Mouse (Mus musculus) liver, embryonic 14.5 days (tissue): ENCODE measurements around the gene Fbxo3. TPM values are rescaled to one million over a fixed set of nuclear protein-coding genes. Genes with fewer than 3 reads are reported as not detected.
"Not testable (repeated sequence)": the region's sequence is repeated elsewhere in the genome, so short reads cannot be mapped to it uniquely, and the experiment has no call there.

ENCODE experiments used
- ATAC-seq: fragments of 200-750 bp; cut with Nextera tagmentation; 2 replicates; pipeline ENCODE4 v1.8.0; 2017; ENCODE audit warnings: moderate number of reproducible peaks, mild to moderate bottlenecking, moderate library complexity; ENCODE audit not compliant: insufficient read depth
- DNase-seq, 3 experiments: peaks; one replicate each; pipeline ENCODE4 v3.0.0-alpha.2; 2012 to 2013; ENCODE audit warnings: low read depth in 3 of 3, low spot score in 3 of 3
- H3K27ac ChIP-seq: fragments of 300-500 bp; sonication (generic); 2 replicates; pipeline ENCODE4 v1.5.1; 2014; ENCODE audit warnings: moderate library complexity, mild to moderate bottlenecking, control low read depth, inconsistent platforms
- H3K27me3 ChIP-seq: fragments of 300-500 bp; sonication (generic); 2 replicates; pipeline ENCODE4 v1.6.1; 2014; ENCODE audit warnings: mild to moderate bottlenecking, low read length, moderate library complexity; ENCODE audit not compliant: control insufficient read depth, insufficient read depth
- H3K36me3 ChIP-seq: fragments of 300-500 bp; sonication (generic); replicated peaks from 2 replicates; pipeline ENCODE4 v1.6.1; 2014; ENCODE audit warnings: low read depth; ENCODE audit not compliant: control insufficient read depth, insufficient read depth
- H3K4me1 ChIP-seq, 2 experiments: fragments of 200-500 bp in 1 of 2; fragments of 300-500 bp in 1 of 2; sonication (generic) in 1 of 2; replicated peaks; 2 replicates each; pipeline ENCODE4 v1.6.1; 2012 to 2014; ENCODE audit warnings: antibody characterized with exemption in 1 of 2, inconsistent platforms in 1 of 2, low read length in 1 of 2; ENCODE audit not compliant: control insufficient read depth in 2 of 2, insufficient read depth in 2 of 2
- H3K4me2 ChIP-seq: fragments of 300-500 bp; sonication (generic); 2 replicates; pipeline ENCODE4 v1.6.1; 2014; ENCODE audit warnings: low read depth, mild to moderate bottlenecking, control low read depth, moderate library complexity
- H3K4me3 ChIP-seq, 2 experiments: fragments of 200-500 bp in 1 of 2; fragments of 300-500 bp in 1 of 2; sonication (generic) in 1 of 2; 2 replicates each; pipeline ENCODE4 v1.5.1; 2012 to 2014; ENCODE audit warnings: low read depth in 2 of 2, low read length in 2 of 2, mild to moderate bottlenecking in 2 of 2, control low read depth in 1 of 2, inconsistent platforms in 1 of 2, moderate library complexity in 1 of 2; ENCODE audit not compliant: insufficient read depth in 1 of 2
- H3K9ac ChIP-seq: fragments of 300-500 bp; sonication (generic); replicated peaks from 2 replicates; pipeline ENCODE4 v1.6.1; 2014; ENCODE audit warnings: mild to moderate bottlenecking, control low read depth, moderate library complexity
- H3K9me3 ChIP-seq: fragments of 300-500 bp; sonication (generic); 2 replicates; pipeline ENCODE4 v1.6.1; 2016; ENCODE audit warnings: low read length, mixed read lengths; ENCODE audit not compliant: control insufficient read depth
- CTCF ChIP-seq: IDR thresholded peaks from 2 replicates; pipeline ENCODE4 v1.5.1; 2016; ENCODE audit warnings: antibody characterized with exemption, low read depth, control low read depth
- EP300 ChIP-seq: IDR thresholded peaks from 2 replicates; pipeline ENCODE4 v1.6.1; 2016; ENCODE audit warnings: antibody characterized with exemption, low read depth
- WGBS: fragments of 180-500 bp; shearing (Covaris S2); extraction: QIAGEN DNeasy Blood & Tissue Kit; methylation state at CpG from one replicate; pipeline ENCODE4 v1.1.7; 2014; ENCODE audit not compliant: insufficient replicate concordance; 5-methylcytosine and 5-hydroxymethylcytosine counted together
- polyA plus RNA-seq, 2 experiments: library from polyadenylated mRNA; depleted of rRNA in 1 of 2; stranded (reverse) in 1 of 2; unstranded in 1 of 2; fragments of >200 nt; fragmentation: Nextera tagmentation in 1 of 2; extraction: Ambion mirVana in 1 of 2; gene quantifications; 2 replicates each; pipeline versions ENCODE4 v1.2.1 to v1.2.3; 2012 to 2014

Gene Fbxo3
- polyA plus RNA-seq, 2 experiments = 28.7 to 45.9 TPM

- not testable (repeated sequence) for H3K4me2 ChIP-seq, H3K4me3 ChIP-seq, H3K9me3 ChIP-seq, DNase-seq, H3K9ac ChIP-seq, H3K27me3 ChIP-seq, H3K36me3 ChIP-seq
- 0 out of 2 replicates have a peak, but pooled peaks have one; percentile 12 for TF ChIP-seq EP300
- peak overlapping the region; percentile 56 for H3K27ac ChIP-seq
- ATAC-seq = peak; percentile 81
- WGBS = 7% methylated on average over 1 of the region's 1 CpGs
- peaks cover 14 to 26% of the 10 kb centered on the region in 2 experiments for H3K4me1 ChIP-seq
These were observed 60.0 kb downstream of the Fbxo3 start for GRCm38 (mm10) chr2:104087562-104087961.

DNA sequence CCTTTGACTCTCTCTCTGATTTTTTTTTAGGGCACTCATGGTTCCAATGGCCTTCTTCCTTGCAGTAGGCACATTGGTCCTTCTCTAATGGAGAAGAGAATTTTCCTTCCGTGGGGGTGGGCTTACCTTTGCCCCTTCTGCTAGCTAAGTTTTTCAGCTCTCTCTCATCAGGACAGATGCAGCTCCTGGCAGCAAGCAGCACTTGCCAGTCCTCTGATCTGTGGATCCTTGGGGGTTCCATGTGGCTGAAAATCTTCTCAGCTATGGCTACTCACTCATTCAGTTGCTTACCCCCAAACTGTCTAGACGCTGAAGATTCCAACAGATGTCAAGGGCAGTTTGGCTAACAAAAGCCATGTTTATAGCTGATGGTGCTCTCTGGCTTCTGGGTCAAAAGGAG lies 65.8 kb downstream of the Fbxo3 start:
- H3K9ac ChIP-seq = no peak overlapping the region
- no peaks in the 10 kb centered on the region for H3K9me3 ChIP-seq
- WGBS = 55% methylated on average over 2 of the region's 2 CpGs
- TF ChIP-seq EP300 (no peak), CTCF (no peak)
- peaks cover 27 to 44% of the 10 kb centered on the region in 2 experiments for H3K4me1 ChIP-seq
- no peak overlapping the region for H3K4me3 ChIP-seq
- no peak overlapping the region; the same call in 1 of the 2 replicates for H3K27ac ChIP-seq
- ATAC-seq (no peak), DNase-seq (no peak)
- H3K36me3 ChIP-seq = no peaks in the 10 kb centered on the region
- H3K4me2 ChIP-seq = no peak overlapping the region
- H3K27me3 ChIP-seq = no peaks in the 10 kb centered on the region

GRCm38 (mm10) chr2:104095741-104096213 lies 68.3 kb downstream of the Fbxo3 start, which contains the start of gene Cd59a:
TSS of gene Cd59a (plus strand) at chr2:104095801.
- peak within 1 kb of the TSS; percentile 82 to 84 for H3K4me3 ChIP-seq
- peaks cover 4% of the 10 kb centered on the region; the same call in 1 of the 2 replicates for H3K36me3 ChIP-seq
- TF ChIP-seq CTCF (no peak), EP300 (0 out of 2 replicates have a peak, but pooled peaks have one; percentile 31)
- H3K9me3 ChIP-seq = no peaks in the 10 kb centered on the region
- H3K4me1 ChIP-seq = peaks cover 47 to 65% of the 10 kb centered on the region in 2 experiments
- peak within 1 kb of the TSS; percentile 78 for H3K4me2 ChIP-seq
- DNase-seq (peak; percentile 81 to 92 (median 82)), ATAC-seq (peak; percentile 79)
- H3K9ac ChIP-seq = peak within 1 kb of the TSS; percentile 94
- H3K27me3 ChIP-seq = no peaks in the 10 kb centered on the region
- H3K27ac ChIP-seq = peak within 1 kb of the TSS; percentile 96
- 3% methylated on average over 15 of the region's 15 CpGs for WGBS

- no peak for TF ChIP-seq CTCF
- no peak for TF ChIP-seq EP300
- no peak for DNase-seq
- Histone ChIP-seq H3K9me3 (no peaks in the 10 kb centered on the region), H3K4me2 (peak overlapping the region; percentile 78), H3K36me3 (peaks cover 4% of the 10 kb centered on the region; the same call in 1 of the 2 replicates), H3K4me1 (peaks cover 45 to 62% of the 10 kb centered on the region in 2 experiments), H3K27ac (peak overlapping the region; percentile 96), H3K4me3 (peak overlapping the region; percentile 82 to 84), H3K9ac (peak overlapping the region; percentile 94), H3K27me3 (no peaks in the 10 kb centered on the region)
- no peak for ATAC-seq
- WGBS = 26% methylated on average over 10 of the region's 10 CpGs
These were observed 68.7 kb downstream of the Fbxo3 start for GRCm38 (mm10) chr2:104096256-104096655.

- not testable (repeated sequence) for H3K36me3 ChIP-seq, H3K27me3 ChIP-seq, DNase-seq, H3K9me3 ChIP-seq, ATAC-seq
- peak overlapping the region; percentile 94 for H3K9ac ChIP-seq
- H3K4me1 ChIP-seq = peaks cover 41 to 60% of the 10 kb centered on the region in 2 experiments
- peak; percentile 23; the same call in 1 of the 2 replicates for TF ChIP-seq CTCF
- peak overlapping the region; percentile 96 for H3K27ac ChIP-seq
- 79% methylated on average over 1 of the region's 1 CpGs for WGBS
- peak overlapping the region; percentile 78 for H3K4me2 ChIP-seq
- H3K4me3 ChIP-seq = peak overlapping the region; percentile 82 to 84
These were observed 69.3 kb downstream of the Fbxo3 start for GRCm38 (mm10) chr2:104096796-104097195.

- Histone ChIP-seq H3K27ac (peak overlapping the region; percentile 91), H3K4me2 (peak overlapping the region; percentile 78), H3K9ac (peak overlapping the region; percentile 56), H3K4me3 (peak overlapping the region; percentile 62 to 84), H3K4me1 (peaks cover 36 to 55% of the 10 kb centered on the region in 2 experiments)
- not testable (repeated sequence) for H3K9me3 ChIP-seq, DNase-seq, H3K27me3 ChIP-seq, H3K36me3 ChIP-seq, ATAC-seq
- 79% methylated on average over 4 of the region's 4 CpGs for WGBS
These were observed 69.9 kb downstream of the Fbxo3 start for GRCm38 (mm10) chr2:104097396-104097795.
